Mouse (Mus musculus) adipose tissue, adult 10 weeks (tissue): Measurements from ENCODE around the gene Gon7. TPM values are rescaled to one million over a fixed set of nuclear protein-coding genes. Genes with fewer than 3 reads are reported as not detected.

Source experiments
- polyA plus RNA-seq: library from polyadenylated mRNA; stranded (reverse); fragments of 350-450 nt; fragmentation: Illumina TruSeq; extraction: RNeasy Lipid Tissue Mini Kit (QIAGEN cat#74804); gene quantifications from one replicate; pipeline ENCODE4 v1.2.3, GENCODE M21; 2014; ENCODE audit warnings: low read depth, low replicate concordance

The Gon7 gene
- 11.1 TPM for polyA plus RNA-seq

GRCm38 (mm10) chr12:102757689-102758402 is at the start of gene Gon7, which contains the start of the genes Gm28051 and Ubr7:
Gene Gon7 (minus strand): TSS chr12:102757803.
Gene Gm28051 (minus strand): TSS chr12:102757765.
Gene Ubr7 (plus strand): TSS chr12:102757967.

GRCm38 (mm10) chr12:102758403-102758756 is 777 bp upstream of the Gon7 start, which contains the start of gene Gm20604:
Gene Gm20604 (minus strand): TSS chr12:102758672.

DNA sequence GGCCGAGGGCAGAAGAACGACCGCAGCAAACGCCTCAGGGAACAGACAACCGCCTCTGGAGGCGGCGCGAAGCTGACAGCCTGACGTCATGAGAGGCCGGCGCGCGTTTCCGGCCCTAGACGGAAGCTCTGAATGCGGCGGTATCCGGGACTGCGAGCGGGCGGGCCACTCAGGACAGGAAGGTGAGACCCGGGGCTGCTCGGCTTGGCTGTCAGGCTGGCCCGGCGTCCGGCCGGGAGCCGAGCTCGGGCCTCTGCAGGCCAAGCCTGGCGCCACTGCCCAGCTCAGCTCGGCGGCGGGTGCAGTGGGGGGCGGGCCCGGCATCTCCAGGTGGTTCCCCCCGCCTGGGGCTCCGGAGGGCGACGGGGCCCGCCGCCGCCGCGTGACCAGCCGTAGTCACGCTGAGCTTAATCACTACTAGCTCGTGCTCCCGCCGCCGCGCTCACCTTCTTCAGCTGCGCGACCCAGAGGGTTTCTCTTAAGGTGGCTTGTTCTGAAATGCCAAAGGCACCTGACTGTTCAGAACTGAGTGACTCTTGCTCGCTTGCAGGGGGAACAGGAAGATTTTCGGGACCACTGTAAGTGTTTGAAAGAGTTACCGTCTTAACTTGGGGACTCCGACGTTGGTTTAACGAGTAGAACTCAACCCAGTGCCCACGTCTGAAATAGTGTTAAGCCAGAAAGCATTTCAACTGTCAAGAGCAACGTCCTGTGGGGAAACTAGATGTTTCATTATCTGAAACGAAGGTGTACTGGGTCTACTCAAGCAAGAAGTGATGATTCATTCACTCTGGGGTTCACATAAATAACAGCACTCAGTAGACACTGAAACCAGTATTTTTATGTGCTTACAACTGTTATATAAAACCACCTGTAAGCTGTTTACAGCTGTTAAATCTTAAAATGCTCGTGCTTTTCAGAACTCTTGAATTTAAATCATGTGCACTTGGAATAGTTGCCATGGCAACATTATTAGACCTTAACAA is 13.7 kb downstream of the Gon7 start, which contains the start of the genes Moap1 and Tmem251:
Gene Moap1, minus strand, starts transcription at position 73 of the 986 bp plus-strand sequence.
Gene Tmem251, plus strand, starts transcription at position 174 of the 986 bp plus-strand sequence.

DNA sequence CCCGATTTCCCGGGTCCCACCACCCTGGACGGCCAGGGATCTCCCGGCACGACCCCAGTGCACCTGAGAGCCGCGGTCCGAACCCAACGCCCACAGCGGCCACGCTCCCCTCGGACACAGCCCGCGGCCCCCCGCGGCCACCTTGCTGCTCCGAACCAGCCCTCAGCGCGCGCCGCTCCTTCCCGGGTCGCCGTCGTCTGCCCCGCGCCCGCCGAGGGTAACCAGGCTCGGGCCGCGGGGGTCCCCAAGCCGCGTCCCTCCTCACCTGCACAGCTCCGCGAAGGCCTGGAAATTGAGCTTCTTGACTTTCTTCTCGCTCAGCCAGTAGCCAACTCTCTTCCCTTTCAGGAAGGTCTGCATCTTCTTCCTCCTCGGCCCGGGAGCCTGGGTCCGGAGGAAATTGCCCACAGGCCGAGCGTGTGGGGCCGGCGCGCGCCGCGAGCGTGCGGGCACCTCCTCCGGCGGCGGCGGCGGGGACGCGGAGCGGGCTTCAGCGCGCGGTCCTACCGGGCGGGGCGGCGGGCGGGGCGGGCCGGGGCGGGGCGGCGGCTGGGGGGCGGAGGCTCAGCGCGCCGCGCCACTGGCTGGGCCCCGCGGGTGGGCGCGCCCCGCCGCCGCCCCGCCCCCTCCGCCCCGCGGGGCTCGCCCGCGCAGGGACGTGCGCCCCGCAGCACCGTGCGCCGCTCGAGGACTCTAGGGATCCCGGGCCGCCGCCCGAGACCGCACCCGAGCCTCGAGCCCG is 53.0 kb downstream of the Gon7 start, which contains the start of gene Itpk1:
Gene Itpk1, minus strand, starts transcription at position 474 of the 742 bp plus-strand sequence.

Other genes with a start within 250 kb of the Gon7 start
- gene Chga, start 202.8 kb downstream of the Gon7 start, polyA plus RNA-seq: 0.16 TPM
- 60.2 TPM for gene Itpk1, start 52.9 kb downstream of the Gon7 start, polyA plus RNA-seq
- gene Moap1, start 14.1 kb downstream of the Gon7 start, polyA plus RNA-seq: 6.3 TPM
- 4.1 TPM for gene Tmem251, start 14.0 kb downstream of the Gon7 start, polyA plus RNA-seq
- gene Gm28051, start within 50 bp of the Gon7 start, polyA plus RNA-seq: not detected
- 26.0 TPM for gene Ubr7, start 164 bp upstream of the Gon7 start, polyA plus RNA-seq
- gene Gm20604, start 869 bp upstream of the Gon7 start, polyA plus RNA-seq: 7.5 TPM
- gene Btbd7, start 120.7 kb upstream of the Gon7 start, polyA plus RNA-seq: 16.0 TPM
- 17.9 TPM for gene Cox8c, start 141.5 kb upstream of the Gon7 start, polyA plus RNA-seq
- gene Unc79, start 191.1 kb upstream of the Gon7 start, polyA plus RNA-seq: 0.60 TPM